Mouse (Mus musculus): ENCODE measurements around the gene Gm10645. TPM values are rescaled to one million over a fixed set of nuclear protein-coding genes. Genes with fewer than 3 reads are reported as not detected.

The Gm10645 gene
- polyA plus RNA-seq (2012; rRNA removed) = 4.8 and 5.6 TPM in 2 replicates

DNA sequence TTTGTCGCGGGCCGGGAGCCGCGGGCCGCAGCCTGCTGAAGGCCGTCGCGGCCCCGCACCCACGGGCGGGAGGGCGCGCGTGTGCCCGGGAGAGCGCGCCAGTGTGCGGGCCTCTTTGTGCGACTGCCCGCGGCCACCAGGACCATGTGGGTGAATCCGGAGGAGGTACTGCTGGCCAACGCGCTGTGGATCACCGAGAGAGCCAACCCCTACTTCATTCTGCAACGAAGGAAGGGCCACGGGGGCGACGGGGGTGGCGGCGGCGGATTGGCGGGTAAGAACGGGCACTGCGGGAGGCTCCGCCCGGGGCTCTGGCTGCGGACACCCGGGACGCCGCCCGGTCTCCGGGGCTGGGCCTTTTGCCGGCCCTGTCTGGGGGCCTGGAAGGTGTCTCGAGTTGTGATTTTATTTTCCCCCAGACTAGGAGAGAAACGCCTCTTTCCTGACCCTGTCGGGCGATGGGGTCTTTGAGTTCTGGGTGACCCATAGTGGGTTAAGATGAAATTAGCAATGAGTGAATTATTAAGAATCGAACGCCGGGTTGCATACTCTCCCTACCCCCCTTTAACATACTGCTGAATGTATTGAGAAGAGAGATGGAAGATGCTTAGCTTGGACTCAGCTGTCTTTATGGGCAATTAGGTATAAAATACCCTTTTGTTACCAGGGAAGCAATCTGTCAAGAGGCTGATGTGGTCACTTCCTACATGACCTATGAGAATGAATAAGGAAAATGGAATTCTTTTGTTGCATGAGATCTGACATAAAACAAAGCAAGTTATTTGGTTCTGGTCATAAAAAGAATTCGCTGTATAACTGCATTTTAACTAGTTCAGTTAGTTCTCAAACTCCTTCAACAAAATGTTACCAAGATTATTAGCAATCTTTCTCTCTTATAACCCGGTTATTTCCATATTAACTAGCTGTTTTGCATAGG lies at the start of gene Gm10645:
TSS of gene Gm10645 (minus strand) at position 240 of the 937 bp plus-strand sequence.
- DNase-seq (ENCODE audit: low read depth) = no peak

DNA sequence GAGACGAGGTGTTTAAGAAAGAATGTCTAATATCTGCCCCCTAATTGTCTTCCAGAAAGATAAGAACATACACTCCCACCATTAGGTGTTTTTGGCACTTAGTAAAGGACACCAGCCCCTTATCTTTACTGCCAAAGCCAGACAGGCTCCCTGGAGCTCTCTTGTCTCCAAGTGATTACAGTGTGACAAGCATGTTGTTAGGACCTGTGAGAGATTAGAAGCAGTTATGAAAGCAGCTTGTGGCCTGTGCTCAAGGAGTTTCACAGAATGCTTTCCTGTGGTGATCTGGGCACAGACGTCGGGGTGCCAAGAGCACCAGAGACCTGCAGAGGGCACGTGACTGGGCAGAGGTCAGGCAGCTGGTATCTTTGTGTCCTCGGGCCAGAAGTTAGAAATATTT lies 49.1 kb upstream of the Gm10645 start:
- DNase-seq (ENCODE audit: low read depth) = no peak

DNA sequence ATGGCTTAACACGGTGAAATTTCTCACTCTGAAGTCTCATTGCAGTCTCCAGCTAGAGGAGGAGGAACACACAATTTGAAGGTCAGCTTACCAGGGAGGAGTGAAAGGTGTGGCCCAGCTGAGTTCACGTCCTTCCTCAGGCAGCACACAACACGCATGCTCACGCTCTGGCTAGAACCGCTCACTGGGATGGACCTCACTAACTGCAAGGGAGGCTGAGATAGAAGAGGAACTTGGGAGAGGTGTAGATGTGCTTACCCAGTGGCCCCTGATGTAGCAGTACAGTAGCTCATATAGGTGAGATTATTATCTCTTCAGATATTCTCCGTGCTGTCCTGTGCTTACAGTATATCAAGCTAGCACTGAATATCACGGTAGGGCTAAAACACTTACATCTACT lies 44.7 kb upstream of the Gm10645 start:
- no peak for DNase-seq (ENCODE audit: low read depth)

DNA sequence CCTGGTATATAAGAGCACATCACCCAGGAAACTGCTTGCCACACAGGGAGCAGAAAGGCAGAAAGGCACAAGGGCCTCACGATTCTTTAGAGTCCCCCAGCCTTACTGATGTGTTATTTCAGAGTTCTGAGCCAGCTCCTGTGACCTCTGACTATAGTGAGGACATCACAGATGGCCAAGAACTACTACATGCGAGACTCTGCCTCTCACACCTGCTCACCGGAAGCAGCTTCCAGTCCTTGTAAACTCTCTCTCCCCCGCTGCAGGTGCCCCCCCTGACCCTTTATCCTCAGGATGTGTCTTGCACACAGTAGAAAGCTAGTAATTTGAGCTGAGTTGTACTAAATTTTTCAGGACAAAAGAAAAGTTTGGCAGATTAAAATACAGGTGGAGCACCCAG lies 43.6 kb upstream of the Gm10645 start:
- no peak for DNase-seq (ENCODE audit: low read depth)

DNA sequence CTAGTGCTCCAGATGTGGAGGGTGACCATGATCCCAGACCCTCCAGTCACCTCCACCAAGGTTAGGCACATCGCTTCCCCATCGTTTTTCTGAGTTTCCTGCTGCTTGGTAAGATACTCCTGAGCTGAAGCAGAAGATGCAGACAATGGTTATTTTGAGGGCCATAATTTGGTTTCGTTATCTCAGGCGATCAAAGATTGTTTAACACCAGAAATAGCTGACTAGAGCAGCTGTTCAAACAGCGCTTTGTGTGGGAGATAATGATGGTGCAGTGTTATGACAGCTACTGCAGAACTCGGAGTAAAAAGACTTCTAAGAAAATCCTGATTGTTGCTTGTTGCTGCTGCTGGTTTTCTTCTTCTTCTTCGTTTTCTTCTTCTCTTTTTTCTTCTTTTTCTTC lies 39.9 kb upstream of the Gm10645 start:
- DNase-seq (ENCODE audit: low read depth) = no peak

DNA sequence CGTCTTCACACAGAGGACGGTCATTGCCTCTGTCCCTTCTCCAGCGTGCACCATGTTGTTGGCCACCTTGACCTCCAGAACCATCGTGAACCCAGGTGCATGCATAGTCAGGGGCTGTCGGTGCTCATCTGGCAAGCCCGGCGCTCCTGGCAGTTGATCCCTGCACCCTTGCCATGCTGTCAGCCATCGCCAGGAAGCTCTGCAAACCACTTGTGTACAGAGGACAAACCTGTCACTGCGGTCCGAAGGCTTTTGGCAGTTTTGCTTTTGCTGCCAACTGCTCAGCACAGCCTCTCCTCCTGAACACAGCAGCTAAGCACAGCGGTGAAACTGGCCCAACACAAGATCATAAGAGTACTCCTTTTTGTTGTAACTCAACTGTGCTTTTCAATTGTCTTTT lies 37.0 kb upstream of the Gm10645 start:
- no peak for DNase-seq (ENCODE audit: low read depth)

DNA sequence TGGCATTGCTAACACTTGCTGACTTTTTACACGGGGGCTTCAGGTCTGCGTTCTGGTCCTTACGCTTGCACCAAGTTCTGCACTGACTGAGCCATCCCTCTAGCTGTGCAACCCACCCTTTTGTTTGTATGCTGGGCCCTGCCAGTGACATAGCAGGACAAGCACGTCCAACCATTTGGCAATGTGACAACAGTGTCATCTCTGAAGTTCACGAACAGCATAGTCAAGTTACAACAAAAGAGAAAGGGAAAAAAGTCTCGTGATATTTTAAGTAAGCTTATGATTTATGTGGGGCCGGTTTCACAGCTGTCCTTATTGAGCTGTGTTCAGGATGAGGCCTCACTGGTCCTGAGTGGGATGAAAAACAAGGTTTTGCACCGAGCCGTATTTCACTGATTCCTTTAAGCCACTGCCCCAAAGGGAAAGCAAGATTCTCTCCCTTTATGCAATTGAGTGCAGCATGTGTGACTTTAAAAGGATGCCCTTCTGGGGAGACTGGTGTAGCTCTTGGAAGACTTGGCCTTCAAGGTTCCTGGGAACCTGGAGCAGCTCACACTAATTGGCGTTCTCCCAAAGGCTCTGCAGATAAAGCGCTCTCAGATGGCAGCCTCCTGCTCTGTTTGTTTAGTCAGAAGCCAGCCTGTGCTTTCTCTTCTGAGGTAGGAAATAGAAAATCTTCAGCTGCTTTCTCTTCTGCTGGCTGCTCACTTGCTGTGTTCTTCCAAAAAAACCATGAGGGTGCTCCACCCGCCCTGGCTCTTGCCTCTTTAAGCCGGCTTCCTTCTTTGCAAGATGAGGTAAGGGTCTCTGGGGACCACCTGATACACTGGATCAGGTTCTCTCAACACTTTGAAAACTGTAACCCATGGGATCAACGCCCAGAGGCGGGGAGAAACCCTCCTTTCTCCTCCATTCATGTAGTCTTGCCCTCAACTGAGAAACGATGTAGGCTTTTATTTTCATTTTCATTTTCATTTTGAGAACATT lies 34.5 kb upstream of the Gm10645 start:
- DNase-seq (ENCODE audit: low read depth) = no peak

DNA sequence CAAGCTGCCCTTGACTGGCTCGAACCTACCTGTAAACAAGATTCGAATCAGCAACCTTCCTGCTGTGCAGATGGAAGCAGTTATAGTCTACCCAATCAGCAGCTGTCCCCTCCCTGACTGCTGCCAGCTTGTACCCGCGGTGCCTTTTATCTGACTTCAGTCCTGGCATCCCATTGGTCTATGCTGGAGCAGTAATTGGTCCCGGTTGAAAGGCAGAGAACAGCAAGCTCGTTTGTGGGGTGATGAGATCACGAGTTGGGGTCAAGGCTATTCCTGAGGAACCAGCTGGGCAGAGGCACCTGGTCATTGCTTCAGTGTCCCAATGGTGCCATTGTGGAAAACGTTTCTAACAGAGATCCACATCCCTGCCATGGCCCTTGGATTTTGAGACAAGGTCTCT lies 33.7 kb upstream of the Gm10645 start:
- DNase-seq (ENCODE audit: low read depth) = no peak

DNA sequence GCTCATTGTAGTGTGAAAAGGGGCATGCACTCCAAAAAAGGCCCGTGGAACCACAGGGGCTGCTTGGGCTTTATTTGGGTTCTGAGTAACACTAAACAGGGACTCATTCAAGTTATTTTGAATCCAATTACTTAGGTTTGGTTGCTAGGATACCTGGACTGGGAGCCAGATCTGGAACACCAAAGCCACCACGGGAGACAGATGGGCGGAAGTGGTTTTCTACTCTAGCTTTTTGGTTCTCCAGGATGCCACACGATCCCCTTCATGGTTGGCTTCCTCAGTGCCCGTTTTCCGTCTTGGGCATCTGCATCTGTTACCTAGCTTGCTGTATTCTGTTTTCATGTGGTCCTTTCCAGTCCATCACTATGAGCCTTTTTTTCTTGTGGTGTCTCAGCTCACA lies 30.1 kb upstream of the Gm10645 start:
- no peak for DNase-seq (ENCODE audit: low read depth)

DNA sequence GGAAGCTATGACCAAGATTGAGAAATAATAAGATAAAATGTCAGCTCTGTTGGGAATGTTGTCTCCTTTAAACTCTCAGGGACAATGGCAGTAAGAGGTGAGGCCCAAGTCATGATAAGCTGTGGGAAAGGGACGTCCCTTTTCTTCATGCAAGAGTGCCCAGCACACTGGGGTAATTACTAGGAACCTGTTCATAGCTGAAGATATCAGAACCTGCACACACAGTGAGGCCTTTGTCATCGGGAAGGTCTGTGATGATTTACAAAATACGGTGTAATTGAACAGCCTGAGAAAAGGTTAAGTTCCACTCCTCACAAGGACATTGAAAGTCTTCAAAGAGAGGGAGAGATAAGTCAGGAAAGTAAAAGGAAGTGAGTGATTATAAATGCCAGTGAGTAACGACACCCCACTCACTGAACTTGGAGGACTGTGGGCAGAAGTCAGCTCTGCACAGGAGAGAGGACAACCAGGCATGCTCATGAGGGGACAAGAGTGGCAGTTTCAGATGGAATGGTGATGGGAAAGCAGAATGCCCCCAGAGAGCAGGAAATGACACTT lies 23.6 kb upstream of the Gm10645 start:
- no peak for DNase-seq (ENCODE audit: low read depth)

DNA sequence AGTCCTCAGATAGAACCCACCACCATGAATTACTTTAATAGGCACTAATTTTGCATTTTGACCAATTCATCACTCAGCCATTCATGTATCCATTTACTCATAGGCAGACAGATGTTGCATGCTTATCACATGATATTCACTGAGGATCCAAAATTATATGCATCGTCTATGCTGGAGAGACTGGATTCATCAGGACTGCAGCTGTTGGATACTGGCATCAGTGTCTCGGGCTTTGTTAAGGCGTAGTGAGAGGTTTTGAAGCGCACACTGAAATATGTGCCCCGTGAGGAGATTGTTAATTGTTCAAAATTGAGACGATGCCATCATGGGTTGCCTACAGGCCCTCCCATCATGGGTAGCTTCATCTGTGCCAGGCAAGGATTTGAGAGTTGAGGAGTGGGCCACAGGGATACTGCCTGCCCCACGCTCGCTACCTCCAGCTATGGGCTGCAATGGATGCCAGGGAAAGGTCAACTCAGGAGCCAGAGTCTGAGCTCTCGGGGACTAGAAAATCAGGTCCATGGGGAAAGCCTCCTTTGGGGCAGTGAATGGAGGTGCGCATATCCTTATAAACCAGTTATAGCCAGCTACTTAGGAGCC lies 21.5 kb upstream of the Gm10645 start:
- DNase-seq (ENCODE audit: low read depth) = no peak

DNA sequence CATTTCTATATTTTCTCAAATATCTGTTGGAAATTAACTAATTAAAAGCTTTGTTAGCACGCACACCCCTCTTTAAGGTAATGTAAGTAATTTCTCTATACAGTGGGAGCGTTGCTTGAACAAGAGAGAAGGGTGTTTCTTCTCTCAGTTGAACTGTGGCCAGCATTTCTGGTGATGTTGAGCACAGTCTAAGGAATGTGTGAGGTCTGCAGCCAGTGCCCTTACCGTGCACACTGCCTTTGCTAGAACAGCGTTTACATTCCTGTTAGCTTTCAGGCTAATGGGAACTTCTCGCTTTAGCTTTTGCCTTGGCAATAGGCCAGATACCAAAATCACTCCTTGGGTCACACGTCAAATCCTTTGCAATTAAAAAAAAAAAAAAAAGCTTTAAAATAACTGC lies 20.4 kb upstream of the Gm10645 start:
- no peak for DNase-seq (ENCODE audit: low read depth)

DNA sequence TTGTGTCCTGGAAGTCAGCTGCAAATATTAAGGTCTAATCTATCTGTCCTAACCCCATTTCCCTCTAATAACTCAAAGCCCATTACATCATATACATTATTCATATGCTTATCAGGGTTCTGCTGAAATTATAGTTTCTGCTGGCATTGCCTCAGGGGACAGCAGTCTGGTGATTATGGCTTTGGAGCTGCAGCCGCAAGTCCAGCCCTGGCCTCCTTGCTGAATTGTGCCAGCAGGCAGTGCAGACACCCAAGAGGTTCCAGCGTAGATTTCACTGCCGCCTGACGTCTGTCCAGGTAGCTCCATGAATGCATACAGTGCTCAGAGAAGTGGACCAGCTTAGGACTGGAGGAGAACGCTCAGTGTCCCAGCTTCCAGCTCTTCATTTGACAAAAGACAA lies 16.8 kb upstream of the Gm10645 start:
- no peak for DNase-seq (ENCODE audit: low read depth)

DNA sequence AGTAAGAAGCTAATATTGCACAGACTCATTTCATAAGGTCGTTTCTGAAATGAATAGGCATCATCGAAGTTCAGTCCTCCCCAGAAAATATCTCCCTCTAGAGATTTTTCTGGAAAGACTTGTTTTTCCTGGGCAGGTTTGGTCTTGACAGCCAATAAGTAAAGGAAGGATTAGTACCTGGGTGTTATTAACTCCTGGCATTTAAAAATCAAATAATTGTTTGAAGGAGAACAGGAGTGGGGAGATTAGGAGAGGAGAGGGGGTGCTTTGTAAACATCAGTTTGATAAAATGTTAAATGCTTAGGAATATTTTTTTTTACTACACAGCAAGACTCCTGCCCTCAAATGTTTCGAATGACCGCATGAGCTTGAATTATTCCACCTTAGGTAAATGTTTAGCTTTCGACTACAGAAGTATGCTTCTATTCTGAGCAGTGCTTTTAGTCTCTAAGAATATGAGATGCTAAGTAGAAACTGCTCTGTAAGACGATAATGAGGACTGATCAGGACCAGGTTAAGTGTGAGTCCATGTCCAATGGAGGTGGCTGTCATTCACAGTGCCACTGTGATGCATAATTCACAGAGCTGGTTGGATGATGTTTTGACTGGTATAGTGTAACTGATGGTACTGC lies 16.0 kb upstream of the Gm10645 start:
- no peak for DNase-seq (ENCODE audit: low read depth)

DNA sequence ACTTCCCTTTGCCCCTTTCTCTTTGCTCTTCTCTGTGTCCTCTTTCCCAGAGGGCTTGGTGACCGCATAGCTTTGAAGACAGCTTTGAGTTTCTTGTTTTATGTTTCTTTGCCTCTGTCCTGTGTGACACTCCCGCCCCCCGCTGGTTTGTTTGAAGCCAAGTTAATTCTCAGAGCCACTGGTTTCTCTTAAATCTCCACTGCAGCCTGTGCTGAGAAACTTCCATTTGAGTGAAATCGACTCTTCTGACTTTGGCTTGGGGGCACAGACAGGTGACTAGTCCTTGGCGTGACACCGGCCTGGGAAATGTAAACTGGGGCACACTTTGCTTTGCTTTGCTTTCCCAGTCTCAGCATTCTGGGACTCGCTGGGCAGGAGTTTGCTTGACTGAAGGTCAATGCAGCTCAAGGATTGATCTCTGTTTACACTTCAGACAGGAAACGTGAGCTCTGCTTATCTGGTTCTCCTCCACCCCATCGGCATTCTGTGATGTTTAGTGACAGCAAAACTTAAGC lies 12.3 kb upstream of the Gm10645 start:
- DNase-seq (ENCODE audit: low read depth) = no peak

DNA sequence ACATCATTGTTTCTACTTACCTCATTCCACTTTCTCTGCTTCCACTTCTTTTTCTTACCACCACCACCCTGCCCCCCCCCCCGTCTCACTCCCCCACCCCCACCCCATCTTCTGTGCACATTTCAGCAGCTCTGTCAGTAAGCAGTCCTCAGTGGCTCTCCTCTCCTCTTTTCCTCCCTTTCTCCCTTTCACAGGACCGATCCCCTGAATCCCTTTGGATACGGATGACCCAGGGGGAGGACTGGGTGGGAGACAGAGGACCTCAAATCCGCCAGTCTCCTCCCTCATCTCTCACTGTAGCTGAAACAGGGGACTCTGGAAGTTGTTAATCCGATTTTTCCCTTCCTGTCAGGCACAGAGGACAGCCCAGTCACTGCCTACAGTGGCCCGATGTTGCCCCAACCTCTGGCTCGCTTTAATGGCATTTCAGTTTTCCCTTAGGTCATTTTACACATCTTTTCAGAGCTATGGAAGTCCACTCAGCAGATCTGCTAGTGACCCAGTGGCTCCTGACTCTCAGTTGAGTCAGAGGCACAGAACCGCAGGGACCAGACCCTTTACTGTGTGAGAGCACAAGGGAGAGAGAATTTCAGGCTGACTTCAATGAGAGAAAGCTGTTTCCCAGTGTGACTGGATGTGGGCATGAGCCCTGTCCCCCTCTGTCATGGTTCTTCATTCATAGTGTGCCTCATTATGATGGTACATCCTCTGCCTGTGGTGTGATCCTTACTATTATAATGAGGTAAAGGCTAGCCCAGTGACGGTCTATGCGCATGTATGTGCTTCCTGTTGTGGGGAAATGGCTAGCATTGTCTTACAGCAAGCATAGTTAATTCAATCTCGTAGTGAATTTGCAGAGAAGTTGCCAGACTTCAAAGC lies 11.6 kb upstream of the Gm10645 start:
- no peak for DNase-seq (ENCODE audit: low read depth)

DNA sequence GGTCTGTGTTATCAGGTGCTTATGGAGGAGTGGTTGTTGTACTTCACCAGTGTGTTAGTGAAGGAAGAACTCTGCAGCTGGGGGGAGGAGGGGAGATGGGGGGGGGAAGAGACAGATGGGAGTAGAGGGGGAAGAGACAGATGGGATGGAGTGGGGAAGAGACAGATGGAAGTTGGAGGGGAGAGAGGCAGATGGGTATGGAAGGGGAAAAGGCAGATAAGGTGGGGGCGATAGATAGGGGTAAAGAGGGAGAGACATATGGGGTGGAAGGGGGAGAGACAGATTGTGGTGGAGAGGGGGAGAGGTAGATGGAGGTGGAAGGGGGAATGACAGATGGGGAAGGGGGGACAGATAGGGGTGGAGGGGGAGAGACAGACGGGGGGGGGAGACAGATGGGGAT lies 10.8 kb upstream of the Gm10645 start:
- DNase-seq (ENCODE audit: low read depth) = no peak

DNA sequence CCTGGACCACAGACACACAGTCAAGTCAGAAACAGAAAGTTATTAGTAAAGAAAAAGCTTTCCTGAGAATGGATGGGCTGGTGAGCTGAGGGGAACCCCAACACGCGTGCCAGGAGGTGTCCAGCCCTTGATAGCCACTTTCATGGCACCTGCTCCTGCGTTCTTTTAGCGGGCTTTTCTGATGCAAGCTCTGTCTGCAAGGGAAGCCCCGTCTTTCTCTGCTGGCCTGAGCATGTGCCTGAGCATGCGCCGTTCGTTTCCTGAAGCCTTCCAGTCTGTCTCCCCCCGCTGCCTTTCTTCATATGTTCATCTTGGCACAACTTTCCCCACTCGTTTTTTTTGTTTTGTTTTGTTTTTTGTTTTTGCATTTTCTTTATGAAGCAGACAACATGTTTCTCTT lies 9.7 kb upstream of the Gm10645 start:
- no peak for DNase-seq (ENCODE audit: low read depth)

DNA sequence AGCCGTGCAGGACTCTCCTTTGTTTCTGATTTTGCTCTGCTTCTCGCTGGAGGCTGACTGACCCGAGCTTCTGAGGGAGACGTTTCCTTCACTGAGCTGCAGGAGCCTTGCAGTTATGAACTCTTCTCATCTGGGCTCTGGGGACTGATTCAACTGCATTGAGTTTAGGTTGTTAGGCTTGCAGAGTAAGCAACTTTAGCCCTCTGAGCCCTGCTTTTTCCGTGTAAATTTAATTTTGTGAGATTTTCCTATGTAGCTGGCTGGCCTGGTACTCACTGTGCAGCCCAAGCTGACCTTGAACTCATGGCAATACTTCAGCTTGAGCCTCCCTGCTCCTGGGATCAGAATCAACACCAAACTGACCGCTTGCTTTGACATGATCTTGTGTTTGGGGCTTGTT lies 4.9 kb upstream of the Gm10645 start:
- no peak for DNase-seq (ENCODE audit: low read depth)

DNA sequence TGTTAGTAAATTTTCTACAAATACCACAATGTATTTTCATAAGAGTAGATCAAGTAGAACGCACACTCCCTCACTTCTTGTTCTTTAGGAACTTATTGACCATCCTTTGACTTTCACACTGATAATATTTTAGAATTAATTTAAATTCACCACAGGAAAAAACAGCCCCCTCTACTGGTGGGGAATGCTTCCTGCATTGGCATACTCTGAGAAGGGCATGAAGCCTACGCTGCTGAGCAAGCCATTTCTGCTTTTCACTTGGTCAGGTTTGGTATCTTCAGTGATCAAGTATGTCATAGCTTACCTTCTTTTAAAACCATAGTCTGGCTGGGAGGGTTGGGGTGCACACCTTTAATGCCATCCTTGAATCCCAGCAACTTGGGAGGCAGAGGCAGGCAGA lies 3.7 kb upstream of the Gm10645 start:
- no peak for DNase-seq (ENCODE audit: low read depth)

All from gonadal fat pad, adult 2 months (tissue).